Mouse (Mus musculus) MEL (cell line): Measurements from ENCODE around the gene Fam171a1. TPM values are rescaled to one million over a fixed set of nuclear protein-coding genes. Genes with fewer than 3 reads are reported as not detected.

Experiments used
- DNase-seq: peaks from one replicate; pipeline ENCODE4 v3.0.0; 2011; ENCODE audit warnings: low read depth, low spot score
- H3K27ac ChIP-seq: 2 replicates; pipeline ENCODE4 v1.5.1; 2012; ENCODE audit warnings: low read depth, mild to moderate bottlenecking, control low read depth, low read length, moderate library complexity; ENCODE audit not compliant: control insufficient read depth
- H3K27me3 ChIP-seq, 2 experiments: fragments of 150-350 bp in 1 of 2; sonication (generic) in 1 of 2; 2 replicates each; pipeline ENCODE4 v1.6.1; 2012; ENCODE audit warnings: low read length in 2 of 2, mild to moderate bottlenecking in 2 of 2, improper control_type of control experiment in 1 of 2, moderate library complexity in 1 of 2; ENCODE audit not compliant: insufficient read depth in 2 of 2, control insufficient read depth in 1 of 2
- H3K36me3 ChIP-seq, 2 experiments: 2 replicates each; pipeline ENCODE4 v1.6.1; 2012 to 2014; ENCODE audit warnings: low read length in 2 of 2, improper control_type of control experiment in 1 of 2, inconsistent platforms in 1 of 2, mild to moderate bottlenecking in 1 of 2; ENCODE audit not compliant: insufficient read depth in 2 of 2, control insufficient read depth in 1 of 2
- H3K4me1 ChIP-seq, 2 experiments: fragments of 150-350 bp in 1 of 2; sonication (generic) in 1 of 2; 2 replicates each; pipeline ENCODE4 v1.6.1; 2012; ENCODE audit warnings: low read length in 2 of 2, improper control_type of control experiment in 1 of 2, mild to moderate bottlenecking in 1 of 2; ENCODE audit not compliant: insufficient read depth in 2 of 2, control insufficient read depth in 1 of 2
- H3K4me3 ChIP-seq, 2 experiments: fragments of 150-350 bp in 1 of 2; sonication (generic) in 1 of 2; 2 replicates each; pipeline ENCODE4 v1.5.1; 2012; ENCODE audit warnings: low read depth in 2 of 2, low read length in 2 of 2, mild to moderate bottlenecking in 2 of 2, moderate library complexity in 2 of 2, control low read depth in 1 of 2, improper control_type of control experiment in 1 of 2; ENCODE audit not compliant: control insufficient read depth in 1 of 2, insufficient read depth in 1 of 2
- H3K79me2 ChIP-seq: 2 replicates; pipeline ENCODE4 v1.6.1; 2012; ENCODE audit warnings: mild to moderate bottlenecking, low read length, moderate library complexity; ENCODE audit not compliant: control insufficient read depth, poor library complexity, insufficient read depth
- H3K9ac ChIP-seq: 2 replicates; pipeline ENCODE4 v1.6.1; 2012; ENCODE audit warnings: low read depth, mild to moderate bottlenecking, control low read depth, low read length, moderate library complexity; ENCODE audit not compliant: control insufficient read depth, poor library complexity, severe bottlenecking
- H3K9me3 ChIP-seq: fragments of 150-350 bp; sonication (generic); replicated peaks from 2 replicates; pipeline ENCODE4 v1.6.1; 2012; ENCODE audit warnings: mild to moderate bottlenecking, low read length, improper control_type of control experiment, moderate library complexity; ENCODE audit not compliant: insufficient read depth
- BHLHE40 ChIP-seq: IDR thresholded peaks from 2 replicates; pipeline ENCODE4 v1.6.1; 2012; ENCODE audit warnings: low read depth, mild to moderate bottlenecking, inconsistent platforms, low read length, improper control_type of control experiment, borderline replicate concordance
- CHD2 ChIP-seq: IDR thresholded peaks from 2 replicates; pipeline ENCODE4 v1.6.1; 2011; ENCODE audit warnings: low read length, improper control_type of control experiment
- ETS1 ChIP-seq: IDR thresholded peaks from 2 replicates; pipeline ENCODE4 v1.6.1; 2012; ENCODE audit warnings: low read depth, mild to moderate bottlenecking, inconsistent platforms, low read length, improper control_type of control experiment, moderate library complexity
- GABPA ChIP-seq: IDR thresholded peaks from 2 replicates; pipeline ENCODE4 v1.6.1; 2012; ENCODE audit warnings: low read depth, mild to moderate bottlenecking, inconsistent platforms, low read length, improper control_type of control experiment, moderate library complexity
- HCFC1 ChIP-seq: IDR thresholded peaks from 2 replicates; pipeline ENCODE4 v1.6.1; 2012; ENCODE audit warnings: low read depth, mild to moderate bottlenecking, inconsistent platforms, low read length, improper control_type of control experiment, moderate library complexity
- JUND ChIP-seq: IDR thresholded peaks from 2 replicates; pipeline ENCODE4 v1.6.1; 2011; ENCODE audit warnings: low read depth, mild to moderate bottlenecking, improper control_type of control experiment, low read length
- KAT2A ChIP-seq: conservative IDR thresholded peaks from 2 replicates; pipeline ENCODE4 v1.6.1; 2012; ENCODE audit warnings: low read depth, low read length, improper control_type of control experiment, inconsistent platforms
- MAFK ChIP-seq: IDR thresholded peaks from 2 replicates; pipeline ENCODE4 v1.6.1; 2011; ENCODE audit warnings: low read depth, mild to moderate bottlenecking, low read length, improper control_type of control experiment, borderline replicate concordance
- MAZ ChIP-seq: IDR thresholded peaks from 2 replicates; pipeline ENCODE4 v1.6.1; 2012; ENCODE audit warnings: low read depth, mild to moderate bottlenecking, inconsistent platforms, low read length, improper control_type of control experiment
- MXI1 ChIP-seq: IDR thresholded peaks from 2 replicates; pipeline ENCODE4 v1.6.1; 2011; ENCODE audit warnings: mild to moderate bottlenecking, low read depth, low read length, improper control_type of control experiment
- MYB ChIP-seq: IDR thresholded peaks from 2 replicates; pipeline ENCODE4 v1.6.1; 2011; ENCODE audit warnings: mild to moderate bottlenecking, low read depth, low read length, improper control_type of control experiment
- NELFE ChIP-seq: IDR thresholded peaks from 2 replicates; pipeline ENCODE4 v1.6.1; 2011; ENCODE audit warnings: low read depth, low read length, improper control_type of control experiment
- POLR2A ChIP-seq, 2 experiments: IDR thresholded peaks; 2 replicates each; pipeline ENCODE4 v1.6.1; 2011 to 2012; ENCODE audit warnings: low read length in 2 of 2, mild to moderate bottlenecking in 2 of 2, control low read depth in 1 of 2, improper control_type of control experiment in 1 of 2, low read depth in 1 of 2, moderate library complexity in 1 of 2; ENCODE audit not compliant: control insufficient read depth in 1 of 2, insufficient read depth in 1 of 2, poor library complexity in 1 of 2
- POLR2AphosphoS5 ChIP-seq: IDR thresholded peaks from 2 replicates; pipeline ENCODE4 v1.6.1; 2012; ENCODE audit warnings: low read depth, borderline replicate concordance, mild to moderate bottlenecking, inconsistent platforms, low read length, moderate library complexity, mixed read lengths
- RAD21 ChIP-seq: IDR thresholded peaks from 2 replicates; pipeline ENCODE4 v1.6.1; 2011; ENCODE audit warnings: mild to moderate bottlenecking, low read depth, low read length, improper control_type of control experiment
- SIN3A ChIP-seq: IDR thresholded peaks from 2 replicates; pipeline ENCODE4 v1.6.1; 2012; ENCODE audit warnings: low read length, improper control_type of control experiment, inconsistent platforms
- TCF12 ChIP-seq: IDR thresholded peaks from 2 replicates; pipeline ENCODE4 v1.6.1; 2014; ENCODE audit warnings: low read depth, mild to moderate bottlenecking, inconsistent platforms, low read length, improper control_type of control experiment, moderate library complexity
- USF2 ChIP-seq, 2 experiments: IDR thresholded peaks; 2 replicates each; pipeline ENCODE4 v1.6.1; 2011 to 2012; ENCODE audit warnings: improper control_type of control experiment in 2 of 2, low read length in 2 of 2, borderline replicate concordance in 1 of 2, inconsistent platforms in 1 of 2, low read depth in 1 of 2, mild to moderate bottlenecking in 1 of 2; ENCODE audit not compliant: insufficient read depth in 1 of 2
- ZC3H11A ChIP-seq: IDR thresholded peaks from 2 replicates; pipeline ENCODE4 v1.6.1; 2012; ENCODE audit warnings: low read depth, mild to moderate bottlenecking, inconsistent platforms, low read length, improper control_type of control experiment
- ZKSCAN1 ChIP-seq: IDR thresholded peaks from 2 replicates; pipeline ENCODE4 v1.6.1; 2012; ENCODE audit warnings: low read depth, mild to moderate bottlenecking, inconsistent platforms, low read length, improper control_type of control experiment, moderate library complexity
- ZMIZ1 ChIP-seq: IDR thresholded peaks from 2 replicates; pipeline ENCODE4 v1.6.1; 2012; ENCODE audit warnings: low read depth, mild to moderate bottlenecking, inconsistent platforms, low read length, improper control_type of control experiment, moderate library complexity
- ZNF384 ChIP-seq: IDR thresholded peaks from 2 replicates; pipeline ENCODE4 v1.6.1; 2012; ENCODE audit warnings: low read depth, mild to moderate bottlenecking, inconsistent platforms, low read length, improper control_type of control experiment
- polyA plus RNA-seq, 2 experiments: library from polyadenylated mRNA; stranded (reverse) in 1 of 2; unstranded in 1 of 2; fragments of >175 nt in 1 of 2; fragments of >200 nt in 1 of 2; gene quantifications; 2 replicates each; pipeline versions ENCODE4 v1.2.1 to v1.2.4; 2012; ENCODE audit warnings: low replicate concordance in 2 of 2, low read depth in 1 of 2; ENCODE audit not compliant: insufficient read length in 2 of 2, insufficient read depth in 1 of 2, missing spikeins in 1 of 2
- total RNA-seq: library from RNA; depleted of rRNA; stranded (reverse); fragments of 300-350 nt; gene quantifications from 2 replicates; pipeline ENCODE4 v1.2.3, GENCODE M21; 2012

The Fam171a1 gene
- total and polyA plus RNA-seq, 3 experiments = not detected

- Histone ChIP-seq H3K36me3 (no peaks in the 10 kb centered on the region; a peak in 1 of 4 replicates), H3K79me2 (no peaks in the 10 kb centered on the region), H3K4me3 (no peak overlapping the region), H3K9ac (no peak overlapping the region), H3K27ac (no peak overlapping the region), H3K27me3 (no peaks in the 10 kb centered on the region), H3K9me3 (no peaks in the 10 kb centered on the region), H3K4me1 (peaks cover 2 to 5% of the 10 kb centered on the region in 2 experiments; a peak in 3 of 4 replicates)
- DNase-seq = no peak
- TF ChIP-seq RAD21 = no peak
- no peak for TF ChIP-seq MAFK
- no peak for TF ChIP-seq ZNF384
- no peak for TF ChIP-seq CHD2
- no peak for TF ChIP-seq MYB
- TF ChIP-seq POLR2AphosphoS5 = no peak
- no peak for TF ChIP-seq HCFC1
- no peak for TF ChIP-seq SIN3A
These were observed 6.6 kb upstream of the Fam171a1 start for GRCm38 (mm10) chr2:3107471-3107870.

- TF ChIP-seq GABPA (no peak), MXI1 (no peak), USF2 (IDR thresholded peaks at IDR 0.05; ENCODE audit: borderline replicate concordance in 1 of 2, insufficient read depth in 1 of 2, low read depth in 1 of 2, low read length in 2 of 2) (no peak), KAT2A (no peak), MAZ (no peak), ZMIZ1 (no peak), JUND (no peak), POLR2AphosphoS5 (no peak), ZKSCAN1 (no peak), TCF12 (no peak), ETS1 (no peak), BHLHE40 (no peak), ZC3H11A (no peak), POLR2A (IDR thresholded peaks at IDR 0.05; ENCODE audit: control insufficient read depth in 1 of 2, insufficient read depth in 1 of 2, low read depth in 1 of 2, low read length in 2 of 2, poor library complexity in 1 of 2) (no peak), NELFE (no peak)
- no peaks in the 10 kb centered on the region for H3K4me1 ChIP-seq
- no peaks in the 10 kb centered on the region for H3K79me2 ChIP-seq
- H3K27ac ChIP-seq = no peak overlapping the region
- no peak for DNase-seq
- no peaks in the 10 kb centered on the region for H3K27me3 ChIP-seq
- no peak overlapping the region for H3K4me3 ChIP-seq
- no peaks in the 10 kb centered on the region for H3K36me3 ChIP-seq
- no peaks in the 10 kb centered on the region for H3K9me3 ChIP-seq
- H3K9ac ChIP-seq = no peak overlapping the region
These were observed 5.6 kb upstream of the Fam171a1 start for GRCm38 (mm10) chr2:3108431-3108830.
